Mouse (Mus musculus): ENCODE data around the gene Sim2. TPM values are rescaled to one million over a fixed set of nuclear protein-coding genes. Genes with fewer than 3 reads are reported as not detected.

Gene Sim2
- polyA plus RNA-seq, 1 experiment from 2014 or later = 2.5 TPM

DNA sequence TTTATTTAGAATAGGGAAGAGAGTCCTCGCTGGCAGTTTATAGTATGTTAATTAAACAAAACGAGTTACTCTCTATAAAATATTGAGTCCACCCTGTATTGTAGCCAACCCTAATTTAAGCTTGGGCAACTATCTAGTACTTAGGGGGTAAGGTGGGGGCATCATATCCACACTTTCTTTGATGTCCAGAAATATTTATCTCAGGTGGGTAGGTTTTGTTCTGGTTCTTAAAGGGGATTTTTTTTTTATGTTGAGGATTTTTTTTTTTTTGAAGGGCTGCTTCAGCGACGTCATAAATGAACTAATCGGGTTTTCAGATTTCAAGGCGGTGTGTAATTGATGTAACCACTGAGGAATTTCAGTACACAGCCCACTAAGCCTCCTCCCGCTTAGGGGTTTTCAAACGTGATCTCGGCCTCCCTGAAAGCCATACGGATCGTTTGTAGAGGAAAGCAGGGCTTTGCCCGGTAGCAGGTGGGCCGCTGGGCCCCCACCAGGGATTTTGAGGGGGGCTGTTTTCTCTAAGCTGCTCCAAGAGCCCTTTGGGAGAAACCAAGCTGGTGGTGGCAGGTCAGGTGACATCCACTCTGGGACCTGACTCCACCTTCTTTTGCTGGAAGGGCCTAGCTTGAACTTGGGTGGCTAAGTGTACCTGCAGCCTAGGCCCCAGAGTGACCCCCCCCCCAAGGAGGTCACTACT lies 4.7 kb upstream of the Sim2 start:
- no peak for ATAC-seq (replicated peaks; ENCODE audit: low FRiP score)
- Histone ChIP-seq H3K27ac (no peak overlapping the region), H3K9ac (no peak overlapping the region), H3K4me1 (peaks cover 30% of the 10 kb centered on the region), H3K4me3 (replicated peaks) (no peak overlapping the region), H3K36me3 (no peaks in the 10 kb centered on the region), H3K9me3 (replicated peaks) (no peaks in the 10 kb centered on the region), H3K4me2 (no peak overlapping the region), H3K27me3 (peaks cover 100% of the 10 kb centered on the region)
- 5% methylated on average over 13 of the region's 13 CpGs for WGBS

DNA sequence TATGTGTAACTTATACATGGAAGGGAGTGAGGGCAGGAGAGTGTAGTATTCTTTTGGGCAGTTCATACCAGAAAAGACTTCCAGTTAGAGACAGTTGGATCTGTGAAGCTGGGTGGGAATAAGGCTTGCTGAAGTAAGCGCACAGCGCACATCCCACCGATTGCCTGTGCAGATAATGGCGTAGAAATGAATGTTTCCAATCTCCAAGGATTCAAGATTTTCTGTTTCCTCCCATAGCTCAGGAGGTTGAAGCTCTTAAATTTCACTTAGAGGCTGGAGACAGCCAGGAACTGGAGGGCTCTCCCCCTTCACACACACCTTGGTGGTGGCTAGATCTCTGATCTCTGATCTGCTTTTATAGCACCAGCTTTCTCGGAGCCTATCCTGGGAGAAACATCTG lies 3.1 kb upstream of the Sim2 start:
- Histone ChIP-seq H3K27ac (no peak overlapping the region), H3K27me3 (peaks cover 99% of the 10 kb centered on the region), H3K4me1 (peaks cover 42% of the 10 kb centered on the region), H3K36me3 (no peaks in the 10 kb centered on the region), H3K4me3 (replicated peaks) (no peak overlapping the region), H3K4me2 (no peak overlapping the region), H3K9me3 (replicated peaks) (no peaks in the 10 kb centered on the region), H3K9ac (no peak overlapping the region)
- WGBS = 14% methylated on average over 5 of the region's 5 CpGs
- no peak for ATAC-seq (replicated peaks; ENCODE audit: low FRiP score)

DNA sequence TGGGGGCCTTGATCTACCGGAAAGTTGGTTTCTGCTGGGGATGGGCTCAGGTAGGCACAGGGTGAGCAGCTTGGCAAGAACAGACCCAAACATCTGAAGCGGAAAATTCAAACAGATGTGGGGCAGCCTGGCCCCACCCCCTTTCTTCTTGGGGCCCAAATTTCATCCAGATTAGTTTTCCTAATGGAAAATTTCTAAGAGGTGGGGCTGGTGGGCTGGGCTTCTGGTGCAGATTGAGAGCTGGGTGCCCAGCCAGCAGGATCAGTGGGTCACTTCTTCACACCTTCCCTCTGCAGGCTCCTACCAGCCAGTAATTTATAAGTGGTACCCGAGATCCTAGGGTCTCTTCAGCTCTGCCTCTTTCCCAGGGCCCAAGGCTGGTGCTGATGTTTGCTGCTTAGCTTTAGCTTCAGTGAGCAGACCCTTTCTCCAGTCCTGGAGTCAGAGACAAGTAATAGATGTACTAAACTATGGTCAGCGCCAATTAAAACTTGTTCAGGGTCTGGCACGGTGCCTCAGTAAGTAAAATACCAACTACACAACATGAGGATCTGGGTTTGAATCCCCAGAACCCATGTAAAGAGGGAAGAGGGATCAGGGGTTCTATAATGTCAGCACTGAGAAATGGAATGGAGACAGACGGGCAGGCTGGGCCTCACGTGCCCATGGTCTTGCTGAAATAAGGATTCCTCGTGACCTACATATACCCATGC lies 2.6 kb upstream of the Sim2 start:
- WGBS = 9% methylated on average over 8 of the region's 8 CpGs
- Histone ChIP-seq H3K9me3 (replicated peaks) (no peaks in the 10 kb centered on the region), H3K4me1 (peaks cover 46% of the 10 kb centered on the region), H3K27ac (no peak overlapping the region), H3K36me3 (no peaks in the 10 kb centered on the region), H3K9ac (no peak overlapping the region), H3K4me2 (no peak overlapping the region), H3K4me3 (replicated peaks) (no peak overlapping the region), H3K27me3 (peaks cover 99% of the 10 kb centered on the region)
- no peak for ATAC-seq (replicated peaks; ENCODE audit: low FRiP score)

DNA sequence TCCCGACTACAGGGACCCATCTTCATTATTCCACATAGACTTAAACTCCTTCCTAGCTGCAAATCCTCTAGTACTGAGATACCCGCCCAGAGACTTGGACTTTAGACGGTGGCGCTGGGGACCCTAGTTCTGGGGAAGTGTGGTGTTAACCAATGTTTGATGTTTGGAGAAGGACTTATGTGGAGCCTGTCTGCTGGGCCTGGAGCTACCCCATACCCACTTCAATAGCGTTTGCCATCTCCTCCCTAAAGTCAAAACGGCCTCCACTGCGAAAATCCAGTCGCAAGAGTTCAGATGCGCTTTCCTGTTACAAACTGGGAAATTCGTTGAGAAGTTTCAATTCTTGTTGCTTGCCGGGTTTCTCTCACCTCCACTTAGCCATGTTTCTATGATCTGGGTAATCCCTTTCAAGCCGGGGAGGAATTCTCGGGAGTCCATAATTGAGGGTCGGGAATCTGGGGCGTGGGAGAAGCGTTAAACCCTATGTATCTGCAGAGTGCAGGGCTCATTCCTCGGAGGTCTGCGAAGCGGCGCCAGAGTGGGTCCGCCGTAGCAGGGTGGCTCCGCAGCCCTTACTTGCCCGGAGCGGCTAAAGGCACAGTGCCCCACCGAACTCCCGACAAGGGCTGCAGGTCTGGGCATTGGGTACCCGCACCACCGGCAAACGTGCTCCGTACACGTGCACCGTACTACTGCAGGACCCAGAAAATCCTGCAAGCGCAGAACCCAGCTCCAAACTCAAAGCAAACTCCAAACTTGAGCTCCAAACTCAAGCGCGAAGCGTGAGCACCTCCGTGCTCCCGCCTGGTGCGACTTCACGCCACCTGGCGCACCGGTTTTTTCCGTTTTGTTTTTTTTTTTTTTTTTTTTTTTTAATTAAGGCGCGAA lies 1.5 kb upstream of the Sim2 start:
- Histone ChIP-seq H3K27ac (no peak overlapping the region), H3K4me3 (replicated peaks) (peak overlapping the region; percentile 44; the same call in 1 of the 2 replicates), H3K9ac (no peak overlapping the region), H3K36me3 (no peaks in the 10 kb centered on the region), H3K4me2 (0 out of 2 replicates have a peak overlapping the region, but pooled peaks have one; percentile 13), H3K27me3 (peaks cover 99% of the 10 kb centered on the region), H3K9me3 (replicated peaks) (no peaks in the 10 kb centered on the region), H3K4me1 (peaks cover 49% of the 10 kb centered on the region)
- 1% methylated on average over 46 of the region's 46 CpGs for WGBS
- ATAC-seq (replicated peaks; ENCODE audit: low FRiP score) = no peak

DNA sequence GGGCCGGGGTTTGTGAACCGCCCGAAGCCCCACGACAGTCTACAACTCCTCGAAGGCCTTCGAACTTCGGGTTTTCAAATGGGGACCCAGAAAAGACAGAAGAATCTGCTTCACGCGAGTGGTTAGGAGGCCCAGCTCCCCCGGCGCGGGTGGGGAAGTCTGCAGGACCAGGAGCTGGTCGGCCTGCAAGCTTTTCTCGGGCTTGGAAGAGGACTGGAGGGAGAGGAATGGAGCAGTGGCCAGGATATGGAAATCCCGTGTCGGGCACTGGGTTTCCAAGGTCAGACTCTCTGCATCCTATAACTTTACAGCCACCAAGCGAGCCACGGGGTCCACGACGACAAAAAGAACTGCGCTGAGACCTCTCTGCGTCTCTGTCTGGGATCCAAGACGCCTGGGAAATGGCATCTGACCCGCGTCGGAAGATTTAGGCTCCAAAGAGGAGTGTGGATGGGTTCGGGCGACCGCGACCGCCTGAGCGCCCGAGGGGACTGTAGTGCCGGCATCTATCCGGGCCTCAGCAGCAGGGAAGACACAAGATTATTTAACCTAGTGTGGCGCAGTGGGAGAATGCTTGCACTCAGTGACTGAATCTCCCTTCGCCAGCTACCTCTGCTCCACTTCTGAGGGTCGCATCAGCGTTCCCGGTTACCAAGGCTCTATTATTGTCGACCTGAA lies 744 bp upstream of the Sim2 start:
- Histone ChIP-seq H3K4me3 (replicated peaks) (peak overlapping the region; percentile 44), H3K9me3 (replicated peaks) (no peaks in the 10 kb centered on the region), H3K27ac (no peak overlapping the region), H3K36me3 (no peaks in the 10 kb centered on the region), H3K4me2 (0 out of 2 replicates have a peak overlapping the region, but pooled peaks have one; percentile 68), H3K27me3 (peaks cover 99% of the 10 kb centered on the region), H3K4me1 (peaks cover 47% of the 10 kb centered on the region), H3K9ac (no peak overlapping the region)
- ATAC-seq (replicated peaks; ENCODE audit: low FRiP score) = no peak
- 1% methylated on average over 41 of the region's 41 CpGs for WGBS

DNA sequence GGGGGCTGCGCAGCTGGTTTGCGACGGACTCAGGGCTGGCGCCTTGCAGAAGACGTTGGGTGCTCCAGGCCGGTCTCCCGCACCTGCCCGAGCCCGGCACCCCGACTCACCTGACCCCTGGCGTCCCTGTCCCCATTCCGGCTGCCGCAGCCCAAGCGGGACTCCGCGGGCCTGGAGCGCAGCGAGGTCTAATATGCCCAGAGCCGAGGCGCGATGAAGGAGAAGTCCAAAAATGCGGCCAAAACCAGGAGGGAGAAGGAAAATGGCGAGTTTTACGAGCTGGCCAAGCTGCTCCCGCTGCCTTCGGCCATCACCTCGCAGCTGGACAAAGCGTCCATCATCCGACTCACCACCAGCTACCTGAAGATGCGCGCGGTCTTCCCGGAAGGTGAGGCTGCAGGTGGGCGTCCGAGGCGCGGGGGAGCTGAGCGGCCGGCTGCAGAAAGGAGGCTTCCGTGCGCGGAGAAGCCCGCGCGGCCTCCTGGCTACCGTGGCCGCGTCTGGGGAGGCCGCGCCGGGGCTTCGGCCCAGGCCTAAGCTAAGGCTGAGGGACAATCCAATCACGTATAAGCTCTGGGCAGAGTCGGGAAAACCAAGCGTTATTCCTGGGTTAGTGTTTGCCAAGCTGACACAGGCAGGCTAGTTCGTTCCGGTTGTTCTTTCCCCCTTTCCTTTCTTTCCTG lies 1.0 kb downstream of the Sim2 start:
- H3K9ac ChIP-seq = peak overlapping the region; percentile 38; the same call in 1 of the 2 replicates
- under 1% methylated on average over 57 of the region's 57 CpGs for WGBS

DNA sequence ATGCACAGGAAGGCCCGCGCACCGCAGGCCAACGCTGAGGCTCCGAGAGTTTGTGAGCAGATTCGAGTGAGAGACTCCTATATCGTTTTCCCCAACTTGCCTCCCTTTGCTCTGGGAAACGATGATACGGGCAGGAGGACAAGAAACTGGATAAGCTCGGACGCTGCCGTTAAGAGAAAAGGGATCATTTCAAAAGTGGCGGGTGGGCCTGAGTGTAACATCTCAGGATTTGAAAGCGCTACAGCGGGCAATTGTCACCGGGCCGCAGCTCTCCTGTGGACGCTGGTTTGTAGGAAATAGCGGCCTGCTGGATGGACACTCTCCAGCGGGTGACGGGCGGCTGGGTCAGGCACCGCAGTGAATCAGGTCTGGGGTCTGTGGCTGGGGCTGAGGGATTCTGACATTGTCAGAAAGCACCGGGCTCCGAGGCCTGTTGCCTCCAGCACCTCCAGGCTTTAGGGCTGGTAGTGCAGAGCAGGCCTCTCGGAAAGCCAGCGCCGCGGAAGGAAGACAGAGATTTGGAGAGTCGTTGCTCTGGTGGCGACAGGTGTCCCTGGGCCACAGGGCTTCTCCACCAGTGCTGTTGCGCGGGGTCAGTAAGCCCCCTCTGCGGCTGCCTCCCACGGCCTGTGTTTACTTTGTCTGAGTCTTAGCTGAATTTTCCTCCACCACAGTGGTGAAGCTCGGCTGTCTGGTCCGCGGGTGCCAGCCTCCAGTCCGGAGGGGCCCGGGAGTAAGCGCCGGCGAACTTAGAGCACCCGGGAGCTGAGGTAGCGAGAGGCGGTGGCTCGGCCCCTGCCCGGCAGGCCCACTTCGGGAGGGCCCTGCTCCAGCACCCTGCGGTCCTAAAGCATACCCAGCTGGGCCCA lies 2.2 kb downstream of the Sim2 start:
- Histone ChIP-seq H3K9me3 (replicated peaks) (no peaks in the 10 kb centered on the region), H3K36me3 (no peaks in the 10 kb centered on the region), H3K27ac (no peak overlapping the region), H3K4me1 (peaks cover 37% of the 10 kb centered on the region), H3K27me3 (peaks cover 99% of the 10 kb centered on the region), H3K4me3 (replicated peaks) (peak overlapping the region; percentile 17), H3K9ac (no peak overlapping the region), H3K4me2 (peak overlapping the region; percentile 25)
- WGBS = 1% methylated on average over 50 of the region's 50 CpGs
- ATAC-seq (replicated peaks; ENCODE audit: low FRiP score) = no peak

More for the DNA sequence above, 1.0 kb downstream of the Sim2 start:
- ATAC-seq (replicated peaks; ENCODE audit: low FRiP score) = 0 out of 2 replicates have a peak, but pooled peaks have one; percentile 9
- Histone ChIP-seq H3K36me3 (no peaks in the 10 kb centered on the region), H3K27ac (no peak overlapping the region), H3K9me3 (replicated peaks) (no peaks in the 10 kb centered on the region), H3K4me1 (peaks cover 37% of the 10 kb centered on the region), H3K27me3 (peaks cover 99% of the 10 kb centered on the region), H3K4me3 (replicated peaks) (peak overlapping the region; percentile 44), H3K4me2 (peak overlapping the region; percentile 68)

DNA sequence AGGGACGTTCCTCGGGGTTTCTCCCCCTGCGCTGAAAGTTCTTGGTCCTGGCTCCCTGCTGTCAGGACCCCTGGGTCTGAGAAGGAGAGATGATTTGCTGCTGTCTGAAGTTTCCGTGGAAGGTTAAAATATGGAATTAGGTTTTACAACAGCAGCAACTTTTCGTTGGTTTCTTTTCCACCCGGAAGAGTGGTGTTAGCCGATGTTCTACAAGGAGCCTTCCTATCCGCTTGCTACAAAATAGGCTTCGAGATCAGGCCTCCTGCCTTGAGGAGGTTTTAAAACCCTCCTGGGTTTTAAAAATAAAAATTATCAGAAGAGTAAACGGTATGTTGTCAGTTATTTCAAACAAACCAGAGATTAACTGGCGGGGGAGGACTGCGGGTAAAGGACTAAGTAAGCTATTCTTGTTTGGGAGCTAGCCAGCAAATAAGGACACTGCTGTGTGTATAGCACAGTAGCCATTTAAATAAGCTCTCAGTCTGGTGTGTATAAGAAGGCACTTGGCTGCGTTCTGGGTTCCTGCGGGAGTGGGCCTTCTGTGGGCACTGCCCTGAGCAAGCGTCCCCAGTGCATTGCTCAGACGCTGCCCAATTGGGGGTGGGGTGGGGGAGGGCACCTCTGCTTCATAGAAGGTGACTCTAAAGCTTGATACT lies 3.0 kb downstream of the Sim2 start:
- Histone ChIP-seq H3K36me3 (no peaks in the 10 kb centered on the region), H3K27ac (no peak overlapping the region), H3K9ac (no peak overlapping the region), H3K4me2 (peak overlapping the region; percentile 25), H3K4me3 (replicated peaks) (peak overlapping the region; percentile 17), H3K27me3 (peaks cover 99% of the 10 kb centered on the region), H3K4me1 (peaks cover 37% of the 10 kb centered on the region), H3K9me3 (replicated peaks) (no peaks in the 10 kb centered on the region)
- 5% methylated on average over 16 of the region's 16 CpGs for WGBS
- no peak for ATAC-seq (replicated peaks; ENCODE audit: low FRiP score)

DNA sequence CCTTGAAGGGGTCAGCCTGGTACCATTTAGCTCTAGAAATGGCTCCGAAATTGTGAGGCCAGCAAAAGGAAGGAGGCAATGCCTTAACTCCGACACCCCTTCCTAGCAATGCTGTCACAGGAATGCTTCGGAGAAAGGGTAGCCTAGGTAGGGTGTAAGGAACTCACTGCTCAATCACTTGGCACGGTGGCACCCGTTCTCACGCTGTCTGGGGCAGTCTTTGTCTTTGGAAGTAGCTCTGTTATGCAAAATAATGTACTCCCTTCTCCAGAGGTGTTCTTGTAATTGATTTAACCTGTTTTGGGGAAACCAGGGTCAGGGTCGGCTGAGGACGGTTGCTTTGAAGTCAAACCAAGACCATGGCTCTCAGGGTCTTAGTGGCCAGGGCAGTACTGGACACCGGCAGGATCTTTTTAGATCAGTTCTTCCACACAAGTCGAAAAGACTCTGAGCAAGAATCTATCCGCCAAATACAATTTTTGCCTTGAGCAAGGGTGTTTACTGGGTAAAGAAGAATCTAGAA lies 3.6 kb downstream of the Sim2 start:
- no peaks in the 10 kb centered on the region for H3K36me3 ChIP-seq
- ATAC-seq (replicated peaks; ENCODE audit: low FRiP score) = no peak
- no peak overlapping the region for H3K4me2 ChIP-seq
- peaks cover 99% of the 10 kb centered on the region for H3K27me3 ChIP-seq
- no peak overlapping the region for H3K27ac ChIP-seq
- peaks cover 38% of the 10 kb centered on the region for H3K4me1 ChIP-seq
- H3K9me3 ChIP-seq (replicated peaks) = no peaks in the 10 kb centered on the region
- 3% methylated on average over 11 of the region's 11 CpGs for WGBS
- peak overlapping the region; percentile 16; the same call in 1 of the 2 replicates for H3K4me3 ChIP-seq (replicated peaks)
- H3K9ac ChIP-seq = no peak overlapping the region
